Comparison of ENCODE assay signal across 8 mouse cellular contexts in genomic region chr7:28339213-28339917, GRCm38 (mm10). TPM values are rescaled to one million over a fixed set of nuclear protein-coding genes. Genes with fewer than 3 reads are reported as not detected.
DNase-seq lines count a peak whose midpoint lies in the region; ATAC-seq and TF ChIP-seq lines count a peak whose summit lies in the region.

No protein-coding gene starts in this region.

- no peaks in the 10 kb centered on the region for H3K27me3 ChIP-seq in hindbrain, embryonic 13.5 days
- H3K27me3 ChIP-seq in midbrain, embryonic 16.5 days (ENCODE audit: control insufficient read depth, insufficient read depth, low read depth, low read length), result no peaks in the 10 kb centered on the region
- no peaks in the 10 kb centered on the region; the same call in 1 of the 2 replicates for H3K27me3 ChIP-seq in thymus, adult 2 months (ENCODE audit: control insufficient read depth, insufficient read depth, low read length)

- H3K27ac ChIP-seq in hindbrain, embryonic 13.5 days, result peak overlapping the region; percentile 88
- no peak overlapping the region; the same call in 1 of the 2 replicates for H3K27ac ChIP-seq in midbrain, embryonic 16.5 days (ENCODE audit: low read length)
- peak overlapping the region; percentile 81; the same call in 1 of the 2 replicates for H3K27ac ChIP-seq in thymus, adult 2 months (ENCODE audit: control insufficient read depth, insufficient read depth, low read length)

- peak overlapping the region; percentile 96 for H3K4me3 ChIP-seq in hindbrain, embryonic 13.5 days
- H3K4me3 ChIP-seq in midbrain, embryonic 16.5 days (ENCODE audit: low read depth, low read length), result peak overlapping the region; percentile 97
- no peak overlapping the region for H3K4me3 ChIP-seq in thymus, adult 2 months (ENCODE audit: control insufficient read depth, insufficient read depth, low read length)

- H3K4me2 ChIP-seq in hindbrain, embryonic 13.5 days, result peak overlapping the region; percentile 84
- H3K4me2 ChIP-seq in midbrain, embryonic 16.5 days (ENCODE audit: low read length), result peak overlapping the region; percentile 71

- no peak; the same call in 1 of the 2 replicates for ATAC-seq in hindbrain, embryonic 13.5 days (ENCODE audit: low FRiP score)
- 0 out of 2 replicates have a peak, but pooled peaks have one; percentile 8 for ATAC-seq in midbrain, embryonic 16.5 days

- TF ChIP-seq POLR2A in thymus, adult 2 months (IDR thresholded peaks at IDR 0.05; ENCODE audit: control insufficient read depth, extremely low read depth, insufficient read depth, low read length, poor library complexity), result no peak

- 0 out of 2 replicates have a peak overlapping the region, but pooled peaks have one; percentile 64 for H3K9ac ChIP-seq in hindbrain, embryonic 13.5 days
- no peak overlapping the region for H3K9ac ChIP-seq in midbrain, embryonic 16.5 days (ENCODE audit: low read depth, low read length)

- DNase-seq in left cerebral cortex, postnatal 4 days, result peak; percentile 48
- no peak for DNase-seq in left cerebral cortex, adult 18-20 months (ENCODE audit: low spot score in 2 of 2)
- DNase-seq in cerebellum, adult 18-20 months, result peak; percentile 39 to 43
- DNase-seq in forelimb bud, embryonic 11.5 days (ENCODE audit: low read depth, low spot score), result peak; percentile 44
- DNase-seq in liver, result peak; percentile 64
- DNase-seq in thymus, adult 2 months, result peak; percentile 57

- H3K4me1 ChIP-seq in hindbrain, embryonic 13.5 days (replicated peaks), result peaks cover 31% of the 10 kb centered on the region
- peaks cover 21% of the 10 kb centered on the region for H3K4me1 ChIP-seq in midbrain, embryonic 16.5 days (ENCODE audit: control insufficient read depth, insufficient read depth, low read length)
- peaks cover 5% of the 10 kb centered on the region for H3K4me1 ChIP-seq in thymus, adult 2 months (replicated peaks; ENCODE audit: control insufficient read depth, insufficient read depth, low read length)

- H3K9me3 ChIP-seq in hindbrain, embryonic 13.5 days, result no peaks in the 10 kb centered on the region
- no peaks in the 10 kb centered on the region for H3K9me3 ChIP-seq in midbrain, embryonic 16.5 days (replicated peaks; ENCODE audit: control insufficient read depth, low read length, poor library complexity, severe bottlenecking)

- 80% methylated on average over 19 of the region's 19 CpGs for WGBS in hindbrain, embryonic 13.5 days
- WGBS in midbrain, embryonic 16.5 days, result 80% methylated on average over 19 of the region's 19 CpGs
- WGBS in thymus, adult 2 months, result 23% methylated on average over 19 of the region's 19 CpGs

- peaks cover 8% of the 10 kb centered on the region; the same call in 1 of the 2 replicates for H3K36me3 ChIP-seq in hindbrain, embryonic 13.5 days
- H3K36me3 ChIP-seq in midbrain, embryonic 16.5 days (ENCODE audit: control insufficient read depth, insufficient read depth, low read length), result no peaks in the 10 kb centered on the region
- no peaks in the 10 kb centered on the region for H3K36me3 ChIP-seq in thymus, adult 2 months (ENCODE audit: control insufficient read depth, insufficient read depth, low read length)

- TF ChIP-seq CTCF in thymus, adult 2 months (IDR thresholded peaks at IDR 0.05; ENCODE audit: borderline replicate concordance, control insufficient read depth, extremely low read depth, insufficient read depth, low read length, poor library complexity), result no peak

- intact Hi-C loops in left cerebral cortex, postnatal 4 days (cut with DNase I), result no loop called here

RNA-seq across cellular contexts. Expression of gene Supt5, which starts 0.8 kb away (rescaled TPM):
- total RNA-seq in left cerebral cortex, postnatal 4 days (2021), result 100 to 1,000 TPM; 111 TPM
- 100 to 1,000 TPM; 116 TPM for total RNA-seq in left cerebral cortex, adult 18-20 months (2021)
- 92.1 and 97.7 TPM in 2 replicates for polyA plus RNA-seq in hindbrain, embryonic 13.5 days (2015; fragmentation: Nextera tagmentation; extraction: Ambion mirVana)
- 108 and 111 TPM in 2 replicates for polyA plus RNA-seq in midbrain, embryonic 16.5 days (2015; fragmentation: Nextera tagmentation; extraction: Ambion mirVana)
- 241 and 245 TPM in 2 replicates for polyA plus RNA-seq in thymus, adult 2 months (2012; rRNA removed)

RNA-seq across cellular contexts. Expression of gene Rps16, which starts 11.1 kb away (rescaled TPM):
- total RNA-seq in left cerebral cortex, postnatal 4 days (2021), result 100 to 1,000 TPM; 913 to 959 TPM
- 100 to 1,000 TPM; 462 to 497 TPM for total RNA-seq in left cerebral cortex, adult 18-20 months (2021)
- 537 and 543 TPM in 2 replicates for polyA plus RNA-seq in hindbrain, embryonic 13.5 days (2015; fragmentation: Nextera tagmentation; extraction: Ambion mirVana)
- 414 and 435 TPM in 2 replicates for polyA plus RNA-seq in midbrain, embryonic 16.5 days (2015; fragmentation: Nextera tagmentation; extraction: Ambion mirVana)
- polyA plus RNA-seq in thymus, adult 2 months (2012; rRNA removed), result 1,733 and 1,891 TPM in 2 replicates

RNA-seq across cellular contexts. Expression of gene Timm50, which starts 27.5 kb away (rescaled TPM):
- 10 to 100 TPM; 59.7 to 66.7 TPM for total RNA-seq in left cerebral cortex, postnatal 4 days (2021)
- 10 to 100 TPM; 36.8 to 43.2 TPM for total RNA-seq in left cerebral cortex, adult 18-20 months (2021)
- polyA plus RNA-seq in hindbrain, embryonic 13.5 days (2015; fragmentation: Nextera tagmentation; extraction: Ambion mirVana), result 134 and 136 TPM in 2 replicates
- polyA plus RNA-seq in midbrain, embryonic 16.5 days (2015; fragmentation: Nextera tagmentation; extraction: Ambion mirVana), result 119 and 123 TPM in 2 replicates
- 100 and 102 TPM in 2 replicates for polyA plus RNA-seq in thymus, adult 2 months (2012; rRNA removed)

RNA-seq across cellular contexts. Expression of gene Plekhg2, which starts 33.0 kb away (rescaled TPM):
- 10 to 100 TPM; 25.0 to 33.3 TPM for total RNA-seq in left cerebral cortex, postnatal 4 days (2021)
- total RNA-seq in left cerebral cortex, adult 18-20 months (2021), result 1 to 10 TPM; 4.8 to 5.2 TPM
- 32.0 and 34.6 TPM in 2 replicates for polyA plus RNA-seq in hindbrain, embryonic 13.5 days (2015; fragmentation: Nextera tagmentation; extraction: Ambion mirVana)
- 22.9 and 23.1 TPM in 2 replicates for polyA plus RNA-seq in midbrain, embryonic 16.5 days (2015; fragmentation: Nextera tagmentation; extraction: Ambion mirVana)
- polyA plus RNA-seq in thymus, adult 2 months (2012; rRNA removed), result 187 and 211 TPM in 2 replicates

RNA-seq across cellular contexts. Expression of gene Dll3, which starts 37.3 kb away (rescaled TPM):
- 1 to 10 TPM; 6.9 to 8.1 TPM for total RNA-seq in left cerebral cortex, postnatal 4 days (2021)
- 1 to 10 TPM; 1.5 to 1.6 TPM for total RNA-seq in left cerebral cortex, adult 18-20 months (2021)
- 22.2 and 24.5 TPM in 2 replicates for polyA plus RNA-seq in hindbrain, embryonic 13.5 days (2015; fragmentation: Nextera tagmentation; extraction: Ambion mirVana)
- polyA plus RNA-seq in midbrain, embryonic 16.5 days (2015; fragmentation: Nextera tagmentation; extraction: Ambion mirVana), result 16.3 and 16.5 TPM in 2 replicates
- 1.1 and 1.3 TPM in 2 replicates for polyA plus RNA-seq in thymus, adult 2 months (2012; rRNA removed)

Comparison
In these comparisons a context has a peak if more than half of its experiments do, and no peak if none do; other contexts are left out.
1. DNase-seq: peak in left cerebral cortex, postnatal 4 days (single experiment), cerebellum, adult 18-20 months (2 of 2), forelimb bud, embryonic 11.5 days (single experiment), liver (single experiment) and thymus, adult 2 months (single experiment); none in left cerebral cortex, adult 18-20 months (0 of 2).